Mouse (Mus musculus) E14TG2a.4 (cell line): ENCODE measurements around the gene Synrg.

Source experiments
- H3K27me3 ChIP-seq: 2 replicates; pipeline ENCODE4 v1.6.1; 2014; ENCODE audit warnings: low read length, control low read depth; ENCODE audit not compliant: insufficient read depth
- H3K36me3 ChIP-seq: 2 replicates; pipeline ENCODE4 v1.6.1; 2014; ENCODE audit warnings: low read length, control low read depth; ENCODE audit not compliant: insufficient read depth
- H3K4me1 ChIP-seq: replicated peaks from 2 replicates; pipeline ENCODE4 v1.6.1; 2014; ENCODE audit warnings: low read depth, low read length, control low read depth
- H3K4me3 ChIP-seq: replicated peaks from 2 replicates; pipeline ENCODE4 v1.5.1; 2014; ENCODE audit warnings: mild to moderate bottlenecking, low read length
- H3K9me3 ChIP-seq: 2 replicates; pipeline ENCODE4 v1.6.1; 2014; ENCODE audit warnings: low read length, control low read depth
- CTCF ChIP-seq: conservative IDR thresholded peaks from 2 replicates; pipeline ENCODE4 v1.5.1; 2014; ENCODE audit warnings: low read length
- NANOG ChIP-seq: IDR thresholded peaks from 2 replicates; pipeline ENCODE4 v1.6.1; 2014; ENCODE audit warnings: borderline replicate concordance, low read length, mixed read lengths
- POU5F1 ChIP-seq: IDR thresholded peaks from 2 replicates; pipeline ENCODE4 v1.6.1; 2014; ENCODE audit warnings: low read length, borderline replicate concordance

Synrg gene

GRCm38 (mm10) chr11:84016810-84017508 is 52.7 kb downstream of the Synrg start:
- H3K27me3 ChIP-seq: no peaks in the 10 kb centered on the region
- peaks cover 41% of the 10 kb centered on the region for H3K36me3 ChIP-seq
- no peak overlapping the region for H3K4me3 ChIP-seq
- H3K9me3 ChIP-seq: no peaks in the 10 kb centered on the region
- no peaks in the 10 kb centered on the region for H3K4me1 ChIP-seq
- no peak for TF ChIP-seq NANOG
- TF ChIP-seq CTCF: no peak
- TF ChIP-seq POU5F1: no peak

GRCm38 (mm10) chr11:84027231-84027630 is 63.0 kb downstream of the Synrg start:
- no peaks in the 10 kb centered on the region for H3K27me3 ChIP-seq
- no peak overlapping the region for H3K4me3 ChIP-seq
- no peaks in the 10 kb centered on the region for H3K9me3 ChIP-seq
- H3K4me1 ChIP-seq: no peaks in the 10 kb centered on the region
- peaks cover 62% of the 10 kb centered on the region for H3K36me3 ChIP-seq
- no peak for TF ChIP-seq CTCF
- no peak for TF ChIP-seq NANOG
- TF ChIP-seq POU5F1: no peak

- no peak for TF ChIP-seq POU5F1
- no peak for TF ChIP-seq CTCF
- no peak for TF ChIP-seq NANOG
- Histone ChIP-seq H3K4me1 (no peaks in the 10 kb centered on the region), H3K4me3 (no peak overlapping the region), H3K27me3 (no peaks in the 10 kb centered on the region), H3K9me3 (no peaks in the 10 kb centered on the region), H3K36me3 (peaks cover 57% of the 10 kb centered on the region)
Measured at GRCm38 (mm10) chr11:84028271-84029028, 64.2 kb downstream of the Synrg start.

GRCm38 (mm10) chr11:84031971-84032370 is 67.7 kb downstream of the Synrg start:
- Histone ChIP-seq H3K27me3 (no peaks in the 10 kb centered on the region), H3K36me3 (peaks cover 27% of the 10 kb centered on the region), H3K4me3 (no peak overlapping the region), H3K9me3 (no peaks in the 10 kb centered on the region), H3K4me1 (no peaks in the 10 kb centered on the region)
- peak; percentile 94 for TF ChIP-seq CTCF
- TF ChIP-seq POU5F1: no peak

- TF ChIP-seq CTCF (no peak), NANOG (no peak), POU5F1 (no peak)
- Histone ChIP-seq H3K27me3 (no peaks in the 10 kb centered on the region), H3K4me1 (no peaks in the 10 kb centered on the region), H3K9me3 (no peaks in the 10 kb centered on the region), H3K36me3 (peaks cover 21% of the 10 kb centered on the region), H3K4me3 (no peak overlapping the region)
Measured at GRCm38 (mm10) chr11:84032559-84032958, 68.3 kb downstream of the Synrg start.

- no peak for TF ChIP-seq POU5F1
- TF ChIP-seq CTCF: no peak
- TF ChIP-seq NANOG: no peak
- no peaks in the 10 kb centered on the region for H3K9me3 ChIP-seq
- no peak overlapping the region for H3K4me3 ChIP-seq
- no peaks in the 10 kb centered on the region for H3K27me3 ChIP-seq
- H3K36me3 ChIP-seq: peaks cover 12% of the 10 kb centered on the region
- peaks cover 7% of the 10 kb centered on the region for H3K4me1 ChIP-seq
Measured at GRCm38 (mm10) chr11:84033671-84034070, 69.4 kb downstream of the Synrg start.

- Histone ChIP-seq H3K9me3 (no peaks in the 10 kb centered on the region), H3K4me3 (no peak overlapping the region), H3K36me3 (peaks cover 19% of the 10 kb centered on the region)
Measured at GRCm38 (mm10) chr11:84040621-84041020, 76.4 kb downstream of the Synrg start.

GRCm38 (mm10) chr11:84042808-84043762 is 78.9 kb downstream of the Synrg start:
- H3K27me3 ChIP-seq: no peaks in the 10 kb centered on the region
- H3K36me3 ChIP-seq: peaks cover 19% of the 10 kb centered on the region
- TF ChIP-seq POU5F1: no peak
- TF ChIP-seq NANOG: no peak
- no peak for TF ChIP-seq CTCF
- no peak overlapping the region for H3K4me3 ChIP-seq
- H3K9me3 ChIP-seq: no peaks in the 10 kb centered on the region
- H3K4me1 ChIP-seq: peaks cover 14% of the 10 kb centered on the region

More at GRCm38 (mm10) chr11:84040621-84041020, 76.4 kb downstream of the Synrg start:
- Histone ChIP-seq H3K27me3 (no peaks in the 10 kb centered on the region), H3K4me1 (peaks cover 15% of the 10 kb centered on the region)
- TF ChIP-seq POU5F1 (no peak), NANOG (no peak), CTCF (no peak)
